Mouse (Mus musculus) adrenal gland, adult 18-20 months (tissue): Measurements from ENCODE around the gene Gm42906. TPM values are rescaled to one million over a fixed set of nuclear protein-coding genes. Genes with fewer than 3 reads are reported as not detected.

Experiments used
- DNase-seq, 2 experiments: peaks; one replicate each; pipeline ENCODE4 v3.0.0; 2021 to 2022; ENCODE audit warnings: low spot score in 2 of 2
- total RNA-seq, 2 experiments: library from RNA; stranded (reverse); gene quantifications; 1 replicate in 1 of 2; 2 replicates in 1 of 2; pipeline ENCODE4 v1.2.3; 2021

Gene Gm42906
- total RNA-seq, 2 experiments from 2014 or later, result 0.93 TPM; not detected in 1

DNA sequence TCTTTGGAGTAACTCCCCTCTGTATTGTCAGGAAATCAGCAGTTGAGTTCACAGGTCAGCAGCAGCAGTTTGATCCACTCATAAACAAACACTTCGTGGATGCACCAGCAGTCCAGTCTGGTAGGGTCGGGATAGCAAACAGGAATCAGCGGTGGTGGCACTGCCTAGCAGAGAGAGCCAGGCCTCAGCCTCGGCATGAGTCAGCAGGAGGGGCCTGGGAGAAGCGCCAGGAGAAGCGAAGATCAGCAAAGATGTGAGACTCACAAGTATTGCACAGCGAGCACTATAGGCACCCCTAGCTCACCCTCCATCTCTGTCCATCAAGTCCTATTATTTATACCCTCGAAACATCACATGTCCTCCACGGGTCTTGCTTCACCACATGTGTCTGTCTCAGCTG lies 189.2 kb downstream of the Gm42906 start:
- no peak for DNase-seq

DNA sequence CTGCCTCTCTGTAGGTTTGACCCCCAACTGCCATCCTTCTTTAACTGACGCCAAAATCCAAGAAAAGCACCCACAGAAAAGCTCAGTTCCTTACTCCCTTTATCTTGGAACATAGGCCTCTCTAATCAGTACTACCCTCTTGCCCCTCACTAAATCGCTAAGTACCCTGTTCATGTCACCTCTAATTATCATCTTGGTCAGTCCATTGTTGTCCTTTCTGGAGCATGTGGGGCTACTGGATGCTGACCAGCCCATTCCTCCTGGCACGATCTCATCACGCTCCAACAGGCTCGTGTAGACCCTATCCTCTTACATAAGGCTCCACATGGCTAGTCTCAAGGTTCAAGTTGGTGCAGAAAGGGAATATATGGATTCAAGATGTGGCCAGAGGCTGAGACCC lies 191.6 kb downstream of the Gm42906 start:
- no peak for DNase-seq

DNA sequence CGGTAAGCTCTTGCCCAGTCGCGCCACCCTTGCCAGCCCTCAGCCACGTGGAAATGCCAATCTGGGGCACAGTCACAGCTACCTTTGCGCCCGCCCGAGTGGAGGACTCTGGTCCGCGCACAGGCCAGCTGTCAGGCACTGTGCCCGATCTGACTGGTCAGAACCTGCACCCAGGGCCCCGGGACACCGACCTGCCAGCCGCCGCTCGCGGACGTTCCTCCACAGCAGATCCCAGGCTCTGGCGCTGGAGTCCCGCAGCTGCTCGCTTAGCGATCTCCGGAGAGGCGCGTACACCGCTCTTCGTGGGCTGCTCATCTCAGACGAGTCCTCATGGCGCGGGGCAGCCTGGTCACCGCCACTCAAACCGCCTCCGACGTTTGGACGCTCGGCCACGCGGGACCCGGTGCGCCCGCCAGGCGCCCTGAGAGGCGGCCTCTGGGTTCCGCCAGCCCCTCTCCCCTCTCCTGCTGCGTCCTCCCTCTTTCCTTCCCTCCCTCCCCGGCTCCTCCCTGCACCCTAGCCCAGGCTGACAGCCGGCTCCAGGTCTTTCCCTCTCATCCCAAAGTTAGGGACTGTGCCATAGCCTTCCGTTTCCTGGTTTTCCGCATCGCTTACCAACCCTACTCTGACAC lies 194.4 kb downstream of the Gm42906 start, which contains the start of gene Stard13:
Gene Stard13, minus strand, starts transcription at position 437 of the 632 bp plus-strand sequence.
- peak; percentile 26 to 29 for DNase-seq

DNA sequence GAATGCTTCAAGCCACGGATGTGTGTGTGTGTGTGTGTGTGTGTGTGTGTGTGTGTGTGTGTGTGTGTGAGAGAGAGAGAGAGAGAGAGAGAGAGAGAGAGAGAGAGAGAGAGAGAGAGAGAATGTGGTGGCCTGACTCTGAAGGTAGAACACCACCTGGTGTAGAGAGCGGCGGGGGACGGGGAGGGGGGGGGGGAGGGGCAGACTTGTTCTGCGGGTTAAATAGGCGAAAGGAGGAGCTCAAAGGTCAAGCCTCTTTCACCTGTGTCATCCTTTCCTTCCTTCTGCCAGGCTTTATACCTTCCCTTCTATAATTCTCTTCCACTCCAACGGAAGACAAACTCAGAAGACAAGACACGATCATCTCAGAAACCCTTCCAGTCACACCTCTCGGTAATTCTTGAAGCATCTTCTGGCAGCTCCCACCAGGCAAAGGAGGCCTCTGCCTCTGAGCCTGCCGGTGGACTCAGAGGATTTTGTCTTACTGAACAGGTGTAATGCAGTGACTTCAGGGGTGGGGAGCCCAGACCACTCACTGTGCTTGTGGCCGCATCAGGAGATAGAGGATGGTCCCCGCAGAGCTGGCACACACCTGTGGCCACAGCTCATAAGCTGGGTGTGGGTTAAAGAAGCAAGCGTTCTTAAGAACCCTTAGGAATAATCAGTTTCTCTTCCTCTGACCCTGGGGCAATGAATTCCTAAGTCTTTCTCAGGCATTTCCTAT lies 195.2 kb downstream of the Gm42906 start:
- DNase-seq, result no peak

DNA sequence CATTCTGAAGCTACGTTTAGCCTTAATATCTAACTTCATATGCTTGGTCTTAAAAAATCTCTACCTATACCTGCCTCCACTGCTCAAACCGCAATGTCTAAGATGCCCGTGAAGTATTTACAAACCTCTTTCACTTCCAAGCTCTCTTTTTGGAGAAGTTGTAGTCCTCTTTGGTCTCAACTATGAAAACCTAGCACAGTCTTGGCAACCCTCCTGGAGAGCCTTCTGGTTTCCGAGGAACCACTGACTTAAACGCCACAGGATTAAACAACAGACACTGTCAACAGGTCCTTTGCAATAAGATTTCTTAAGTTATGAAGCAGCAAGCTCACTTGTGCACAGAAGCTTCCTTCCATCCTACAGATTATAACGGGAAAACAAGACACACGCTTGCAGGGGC lies 196.1 kb downstream of the Gm42906 start:
- DNase-seq, result no peak

DNA sequence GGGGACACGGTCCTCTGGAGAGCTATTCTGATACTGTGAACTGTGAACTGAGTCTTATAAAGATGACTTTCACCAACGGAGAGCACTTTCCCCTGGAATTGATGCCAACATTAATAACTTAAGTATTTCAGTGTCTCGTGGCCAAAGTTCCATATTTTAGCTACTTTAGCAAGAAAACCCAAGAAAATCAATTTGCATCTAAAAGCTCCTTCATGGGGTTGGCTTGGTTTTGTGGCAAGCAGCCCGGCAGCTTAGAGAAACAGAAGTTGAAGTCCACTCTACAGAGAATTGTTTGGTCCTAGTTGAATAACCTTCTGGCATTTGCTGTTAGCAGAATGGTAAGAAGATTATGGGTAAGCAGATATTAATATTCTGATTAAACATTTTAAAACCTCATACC lies 196.6 kb downstream of the Gm42906 start:
- no peak for DNase-seq

DNA sequence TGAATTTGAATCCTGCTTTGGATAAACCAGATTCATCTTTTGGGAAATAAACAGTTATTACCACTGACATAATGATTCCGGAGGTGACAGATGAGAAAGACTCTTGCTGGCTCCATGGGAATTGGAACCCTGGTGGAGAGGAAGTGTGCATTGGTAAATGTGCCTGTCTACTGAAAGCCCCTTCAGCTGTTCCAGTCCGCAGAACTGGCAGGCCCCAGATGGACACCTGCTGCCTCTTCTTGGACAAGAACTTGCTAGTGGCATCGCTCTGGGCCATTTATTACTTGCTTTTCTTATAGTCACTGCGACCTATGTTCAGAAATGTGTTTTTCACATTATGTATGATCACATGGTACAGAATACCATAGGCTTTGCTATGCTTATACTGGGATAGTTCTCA lies 197.5 kb downstream of the Gm42906 start:
- no peak for DNase-seq

DNA sequence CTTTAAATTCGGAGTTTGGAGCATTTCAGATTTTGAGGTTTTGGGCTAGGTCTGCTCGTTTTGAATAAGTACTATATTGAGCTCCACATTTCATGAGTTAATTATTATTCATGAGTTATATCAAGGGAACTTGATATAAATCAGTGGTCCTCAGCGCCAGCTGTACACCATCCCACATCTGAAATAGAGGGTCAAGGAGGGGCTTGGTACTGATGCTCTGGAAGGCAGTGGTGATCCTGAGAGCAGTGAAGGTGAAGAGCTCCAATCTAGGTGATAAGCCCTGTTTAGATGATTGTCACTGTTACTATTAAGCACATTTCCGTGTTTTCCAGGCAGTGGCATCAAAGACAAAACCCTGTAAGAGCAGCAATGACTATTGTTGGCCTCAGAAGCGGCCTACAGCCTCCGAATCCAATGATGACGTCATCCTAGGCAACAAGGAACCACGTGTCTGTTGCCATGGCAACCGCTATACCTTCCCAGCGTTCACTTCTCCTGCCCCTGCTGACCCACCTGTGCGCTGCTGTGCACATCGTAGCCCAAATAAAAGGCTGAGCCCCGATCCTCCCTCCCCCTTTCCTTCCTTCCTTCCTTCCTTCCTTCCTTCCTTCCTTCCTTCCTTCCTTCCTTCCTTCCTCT lies 199.5 kb downstream of the Gm42906 start:
- no peak for DNase-seq

DNA sequence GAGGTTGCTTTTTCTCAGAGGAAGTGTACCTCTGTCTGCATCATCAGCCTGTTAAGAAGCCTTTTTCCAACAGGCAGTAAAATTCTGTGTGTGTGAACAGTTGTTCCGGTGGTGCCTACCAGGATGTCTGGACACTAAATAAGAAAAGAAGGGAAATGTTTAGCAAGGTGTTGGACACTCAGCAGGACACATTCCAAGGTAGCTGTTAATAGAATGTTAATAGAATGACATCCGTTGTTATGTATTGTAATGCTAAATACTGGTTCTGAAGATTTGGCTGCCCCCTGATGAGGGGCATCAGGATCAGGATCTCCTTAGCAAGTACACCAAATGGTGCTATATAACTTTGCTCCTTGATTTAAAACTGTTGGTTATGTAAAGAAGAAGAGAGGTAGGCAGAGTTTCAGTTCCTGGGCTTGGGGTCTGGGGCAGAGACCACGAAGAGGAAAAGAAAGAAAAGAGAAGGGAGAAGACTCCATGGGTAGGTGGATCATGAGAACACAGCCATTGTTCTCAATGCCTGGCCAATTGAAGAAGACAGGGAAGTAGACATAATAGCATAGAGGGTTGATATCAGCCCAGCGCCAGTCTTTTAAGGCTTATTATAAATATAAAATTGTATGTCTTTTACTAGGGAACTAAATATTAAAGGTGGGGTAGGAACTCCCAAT lies 204.1 kb downstream of the Gm42906 start:
- no peak for DNase-seq

DNA sequence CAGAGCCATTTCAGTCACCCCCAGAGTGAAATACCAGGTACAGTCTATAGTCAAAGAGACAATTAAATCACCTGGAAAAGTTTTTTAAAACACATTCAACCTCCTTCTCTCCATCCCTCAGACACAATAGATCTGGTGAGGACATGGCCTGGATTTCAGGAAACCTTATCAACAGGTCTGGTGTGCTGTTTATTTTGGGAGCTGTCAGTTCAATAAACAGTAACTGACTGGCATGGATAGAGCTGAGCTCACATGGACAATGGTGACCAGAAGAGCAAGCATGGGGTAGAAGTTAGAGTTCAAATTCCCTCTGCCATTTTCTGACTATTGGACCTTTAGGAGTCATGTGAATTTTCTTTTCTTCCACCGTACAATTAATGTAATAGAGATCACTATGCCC lies 205.2 kb downstream of the Gm42906 start:
- no peak for DNase-seq

DNA sequence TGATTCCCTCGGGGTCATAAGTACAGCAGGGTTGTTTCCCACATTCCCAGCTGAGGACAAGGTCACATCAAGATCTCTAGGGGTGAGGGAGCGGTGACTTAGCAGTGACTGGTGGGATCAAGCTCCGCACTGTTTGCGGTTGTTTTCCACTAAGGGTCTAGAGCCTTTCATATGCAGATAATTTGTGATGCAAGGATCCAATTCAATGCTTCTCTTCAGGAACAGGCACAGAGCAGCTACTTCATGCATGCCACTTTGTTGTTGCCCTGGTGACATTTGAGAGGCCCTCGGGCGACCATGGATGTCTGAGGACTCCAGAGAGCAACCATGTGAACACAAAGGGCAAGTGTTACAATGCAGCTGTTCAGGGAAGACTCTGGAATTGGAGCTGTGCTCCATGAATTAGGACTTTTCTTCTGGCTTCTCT lies 209.3 kb downstream of the Gm42906 start:
- no peak for DNase-seq

DNA sequence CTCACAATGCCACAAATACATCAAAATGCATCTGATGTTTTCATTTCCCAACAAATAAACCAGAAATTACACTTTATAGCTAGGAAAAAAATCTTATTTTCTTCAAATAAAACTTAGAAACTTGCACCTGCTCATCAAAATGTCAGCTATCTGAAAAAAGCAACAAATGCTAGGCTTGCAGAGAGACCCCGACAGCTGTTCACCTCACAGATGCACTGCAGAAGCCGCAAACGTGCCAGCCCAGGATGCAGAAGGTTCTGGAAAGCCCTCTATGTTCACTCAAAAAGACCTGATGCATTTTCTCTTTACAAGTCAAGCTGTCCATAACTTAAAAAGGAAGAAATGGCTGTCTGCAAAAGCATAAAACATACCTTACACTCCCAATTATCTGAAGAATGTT lies 214.9 kb downstream of the Gm42906 start:
- DNase-seq, result no peak

DNA sequence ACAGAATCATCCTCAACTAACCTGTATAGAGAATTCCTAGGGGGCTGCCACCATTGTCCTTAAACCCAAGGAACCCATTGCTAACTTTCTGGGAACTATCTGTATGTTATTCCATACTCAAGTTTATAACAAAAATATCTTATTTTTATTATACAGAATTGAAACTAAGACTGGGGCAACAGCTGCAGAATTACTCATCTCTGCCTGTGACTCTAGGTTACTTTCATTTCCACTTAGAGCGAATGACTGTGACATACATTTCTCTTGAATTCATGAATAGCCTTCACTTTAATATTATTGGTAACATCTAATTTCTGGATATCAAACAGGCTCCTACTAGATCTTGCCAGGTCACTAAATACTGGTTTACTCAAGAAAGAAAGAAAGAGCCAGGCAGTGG lies 217.1 kb downstream of the Gm42906 start:
- no peak for DNase-seq

DNA sequence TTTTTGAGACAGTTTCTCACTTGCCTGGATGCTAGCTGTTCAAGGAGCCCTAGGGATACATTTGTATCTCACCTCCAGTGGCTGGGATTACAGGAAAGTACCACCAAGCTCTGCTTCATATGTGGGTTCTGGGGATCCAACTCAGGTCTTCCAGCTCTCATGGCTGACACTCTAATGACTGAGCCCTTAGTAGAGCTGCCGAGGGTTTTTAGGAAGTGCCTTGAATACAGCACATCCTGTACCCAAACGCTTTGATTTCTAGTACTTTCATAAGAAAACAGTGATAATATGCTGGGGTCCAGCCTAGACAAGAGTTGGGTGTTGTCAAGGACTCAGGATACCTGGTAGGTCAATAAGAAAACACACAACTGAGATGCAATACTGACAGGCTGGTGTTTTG lies 217.9 kb downstream of the Gm42906 start:
- no peak for DNase-seq

DNA sequence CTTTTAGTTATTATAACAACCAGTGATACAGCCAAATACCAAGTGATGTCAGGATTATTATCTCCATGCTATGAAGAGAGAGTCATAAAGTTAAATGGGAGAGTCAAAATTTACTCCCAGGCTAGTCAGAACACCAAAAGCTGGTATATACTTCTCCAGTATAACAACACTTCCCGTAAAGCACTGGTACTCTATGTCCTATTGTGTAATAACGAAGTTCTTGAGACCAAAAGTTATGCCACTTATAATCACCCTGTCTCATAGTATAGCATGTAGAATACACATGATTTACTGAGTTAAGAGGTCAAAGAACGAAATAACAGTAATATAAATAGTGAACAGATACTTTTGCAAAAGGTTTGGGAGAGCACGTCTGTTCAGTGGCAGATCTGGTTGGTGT lies 222.9 kb downstream of the Gm42906 start:
- DNase-seq, result no peak

DNA sequence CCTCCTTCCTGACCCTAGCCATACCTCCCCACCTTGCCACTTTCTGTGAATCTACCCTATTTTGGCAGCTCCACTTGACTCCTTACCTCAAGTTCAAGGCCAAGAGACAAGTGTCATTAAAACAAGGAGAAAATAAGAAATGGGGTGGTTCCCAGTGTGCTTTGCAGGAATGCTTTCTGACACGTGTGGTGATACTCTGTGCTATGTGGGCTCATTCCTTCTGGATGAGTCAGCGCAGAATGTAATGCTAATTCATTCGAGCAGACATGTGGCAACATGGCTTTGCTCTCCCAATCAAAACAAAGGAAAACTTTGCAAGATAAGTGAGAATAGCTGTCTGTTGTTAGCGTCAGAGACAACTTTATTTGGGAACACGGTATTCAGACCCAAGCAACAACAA lies 225.0 kb downstream of the Gm42906 start:
- no peak for DNase-seq

DNA sequence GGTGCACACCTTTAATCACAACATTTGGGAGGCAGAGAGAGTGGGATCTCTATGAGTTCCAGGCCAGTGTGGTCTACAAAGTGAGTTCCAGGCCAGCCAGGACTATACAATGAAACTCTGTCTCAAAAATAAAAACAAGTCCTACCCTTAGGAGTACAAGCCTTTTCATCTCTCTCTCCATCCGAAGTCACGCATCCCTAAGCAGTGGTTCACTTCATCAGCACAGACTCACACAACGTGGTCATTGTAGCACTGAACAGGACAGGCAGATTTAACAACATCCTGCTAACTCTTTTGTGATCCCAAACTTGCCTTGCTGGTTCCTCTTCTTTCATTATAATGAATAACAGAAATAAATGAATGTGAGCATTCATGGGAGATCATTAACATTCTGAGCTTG lies 226.7 kb downstream of the Gm42906 start:
- DNase-seq, result no peak

DNA sequence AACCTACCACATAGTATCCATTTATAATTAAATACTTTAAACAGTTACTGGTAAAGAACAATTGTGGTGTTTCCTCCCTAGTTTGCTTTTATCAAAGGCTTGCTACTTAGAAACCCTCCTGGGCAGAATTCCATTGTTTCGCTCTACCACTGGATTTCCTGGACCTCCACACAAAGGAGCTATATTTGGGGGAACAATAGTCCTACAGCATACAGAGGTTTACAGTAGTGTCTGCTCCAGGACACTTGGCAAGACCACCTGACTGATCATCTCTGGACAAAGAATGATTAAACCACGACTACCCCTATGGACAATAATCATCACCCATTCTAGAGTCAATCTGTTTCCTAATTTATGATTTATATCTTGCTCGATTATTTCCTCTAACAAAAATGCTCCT lies 228.7 kb downstream of the Gm42906 start:
- DNase-seq, result no peak

DNA sequence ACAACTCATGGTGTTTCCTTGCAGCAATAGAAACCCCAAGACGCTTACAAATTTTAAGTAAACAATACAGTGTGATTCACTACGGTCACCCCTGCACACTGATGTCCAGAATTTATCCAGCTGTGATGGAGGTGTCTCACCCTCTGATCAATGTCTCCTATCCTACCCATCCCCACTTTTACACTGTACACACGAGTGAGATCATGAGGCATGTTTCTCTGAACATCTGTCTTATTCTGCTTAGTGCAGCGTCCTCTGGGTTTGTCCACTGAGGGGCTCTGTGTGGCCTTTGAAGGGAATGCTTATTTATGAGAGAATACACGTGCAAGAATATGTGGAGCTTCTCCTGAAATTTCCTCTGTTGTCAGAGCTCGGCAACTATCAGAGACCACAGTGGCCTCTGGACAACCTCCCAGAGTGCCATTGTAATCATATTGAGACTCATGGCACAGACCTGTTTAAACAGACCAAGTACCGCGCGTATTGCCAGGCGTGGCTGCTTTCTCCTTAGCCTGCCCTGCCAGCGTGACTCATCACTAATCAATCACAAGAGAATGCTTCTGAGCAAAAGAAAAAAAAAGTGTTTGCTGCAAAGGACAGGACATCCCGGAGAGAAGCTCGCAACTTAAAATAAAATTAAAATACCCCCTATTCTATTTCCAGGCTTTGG lies 231.2 kb downstream of the Gm42906 start:
- DNase-seq, result no peak

DNA sequence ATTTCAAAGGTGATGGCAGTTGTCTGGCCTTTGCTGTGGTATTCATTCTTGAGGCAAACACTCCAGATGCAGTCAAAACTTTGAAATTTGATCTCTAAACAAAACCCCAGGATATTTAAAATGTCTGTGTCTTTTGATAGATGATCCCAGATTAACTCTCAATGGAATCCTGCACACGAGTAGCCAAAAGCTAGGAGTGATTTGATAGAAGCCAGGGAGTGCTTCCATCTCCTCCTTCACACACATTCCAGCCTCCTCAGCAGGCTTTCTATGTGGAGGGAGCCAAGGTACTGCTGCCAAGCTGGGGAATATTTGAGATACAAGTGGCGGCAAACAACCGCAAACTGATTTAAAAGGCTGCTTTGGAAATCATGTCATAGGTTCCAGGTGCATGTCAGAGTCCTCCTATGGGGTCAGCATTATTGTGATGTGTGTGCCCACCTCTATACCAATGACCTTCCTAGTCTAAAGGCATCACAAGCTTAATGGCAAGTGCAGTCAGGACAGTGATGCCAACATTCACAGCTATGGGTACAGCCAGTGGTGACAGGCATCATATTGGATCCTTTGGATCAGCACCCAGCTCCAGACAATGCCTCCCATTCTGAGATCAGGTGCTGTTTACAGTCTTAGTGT lies 234.0 kb downstream of the Gm42906 start:
- DNase-seq, result no peak

DNA sequence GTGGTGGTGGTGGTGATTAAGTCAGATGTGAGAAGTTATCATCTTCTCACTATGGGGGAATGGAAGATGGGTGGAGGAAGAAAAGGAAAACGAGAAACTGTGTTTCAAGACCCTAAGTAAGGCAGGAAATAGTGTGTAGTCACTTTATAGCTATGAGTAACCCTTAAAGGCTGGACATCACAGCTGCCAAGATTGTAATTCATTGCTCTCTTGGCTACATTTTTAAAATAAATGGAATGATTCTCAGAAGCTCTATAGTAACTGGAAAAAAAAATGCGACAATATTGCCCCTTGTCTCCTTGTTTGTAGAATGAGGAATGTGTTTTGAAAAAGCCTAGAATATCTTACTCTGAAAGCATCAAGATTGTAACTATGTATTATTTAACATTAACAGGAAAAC lies 235.7 kb downstream of the Gm42906 start:
- no peak for DNase-seq
